Mouse (Mus musculus): ENCODE results near the gene Ahrr.

GRCm38 (mm10) chr13:74317170-74317849 is 25.2 kb upstream of the Ahrr start, which contains the start of gene Pdcd6:
- TF ChIP-seq CTCF (IDR thresholded peaks at IDR 0.05; ENCODE audit: borderline replicate concordance, extremely low read depth, insufficient read depth, insufficient read length) (no peak), POLR2A (IDR thresholded peaks at IDR 0.05; ENCODE audit: borderline replicate concordance, extremely low read depth, insufficient read depth, insufficient read length, poor library complexity, severe bottlenecking) (peak; percentile 32; the same call in 1 of the 2 replicates)
